Mouse (Mus musculus): ENCODE data around the gene Zc3h10. TPM values are rescaled to one million over a fixed set of nuclear protein-coding genes. Genes with fewer than 3 reads are reported as not detected.
"Not testable (repeated sequence)": the region's sequence is repeated elsewhere in the genome, so short reads cannot be mapped to it uniquely, and the experiment has no call there.

The Zc3h10 gene
- total RNA-seq, 4 experiments from 2014 or later, result 5.7 to 9.9 (median 6.8) TPM

- DNase-seq (ENCODE audit: low spot score), result no peak
Measured at GRCm38 (mm10) chr10:128497134-128497737, 50.3 kb downstream of the Zc3h10 start.

DNA sequence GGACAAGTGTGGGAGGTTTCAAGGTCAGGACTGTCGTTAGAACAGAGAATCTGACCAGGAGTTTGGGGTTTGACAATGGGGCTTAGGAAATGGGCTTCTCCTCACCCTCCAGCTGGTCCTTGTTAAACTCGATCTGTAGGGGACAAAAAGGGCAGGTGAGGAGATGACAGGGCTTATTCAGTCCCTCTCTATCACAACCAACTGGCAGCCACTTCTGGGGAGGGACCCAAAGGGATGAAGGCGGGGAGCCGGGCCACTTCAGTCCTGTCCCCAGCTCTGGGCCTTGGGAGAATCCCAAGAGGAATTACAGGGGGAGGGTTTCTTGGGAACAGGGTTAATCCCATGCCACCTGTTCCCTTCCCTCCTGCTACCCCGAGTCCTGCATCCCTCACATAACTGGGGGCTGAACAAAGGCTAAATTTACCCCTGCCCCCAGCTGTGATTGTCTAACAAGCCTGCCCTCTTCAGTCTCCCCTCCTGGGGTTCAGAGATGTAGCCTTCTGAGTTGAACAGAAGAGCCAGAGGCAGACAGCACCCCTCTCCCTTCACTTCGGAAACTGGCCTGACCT, 51.0 kb downstream of the Zc3h10 start:
- DNase-seq (ENCODE audit: low spot score), result no peak

DNA sequence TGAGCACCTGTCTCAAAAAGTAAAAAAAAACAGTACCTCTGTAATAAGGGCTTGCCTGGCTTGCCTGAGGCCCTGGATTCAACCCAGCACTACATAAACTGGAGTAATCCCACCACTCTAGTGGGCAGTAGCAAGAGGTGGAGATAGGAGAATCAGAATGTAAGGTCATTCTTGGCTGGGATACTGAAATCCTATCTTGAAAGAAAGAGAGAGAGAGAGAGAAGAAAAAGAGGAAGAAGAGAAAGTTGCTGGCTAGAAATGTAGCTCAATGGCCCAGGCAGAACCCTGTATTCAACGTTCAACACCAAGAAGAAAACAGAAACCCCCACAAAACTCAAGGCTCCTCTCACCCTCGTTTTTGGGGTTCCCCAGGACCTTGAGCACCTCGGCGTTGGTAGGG, 51.7 kb downstream of the Zc3h10 start:
- no peak for DNase-seq (ENCODE audit: low spot score)

- DNase-seq (ENCODE audit: low spot score), result no peak
Measured at GRCm38 (mm10) chr10:128495270-128495669, 52.3 kb downstream of the Zc3h10 start.

GRCm38 (mm10) chr10:128494667-128495245, 52.8 kb downstream of the Zc3h10 start:
- DNase-seq (ENCODE audit: low spot score), result no peak

GRCm38 (mm10) chr10:128493695-128494666, 53.6 kb downstream of the Zc3h10 start, which contains the start of gene Myl6:
TSS of gene Myl6 (minus strand) at chr10:128494145.
- peak; percentile 98 for DNase-seq (ENCODE audit: low spot score)

DNA sequence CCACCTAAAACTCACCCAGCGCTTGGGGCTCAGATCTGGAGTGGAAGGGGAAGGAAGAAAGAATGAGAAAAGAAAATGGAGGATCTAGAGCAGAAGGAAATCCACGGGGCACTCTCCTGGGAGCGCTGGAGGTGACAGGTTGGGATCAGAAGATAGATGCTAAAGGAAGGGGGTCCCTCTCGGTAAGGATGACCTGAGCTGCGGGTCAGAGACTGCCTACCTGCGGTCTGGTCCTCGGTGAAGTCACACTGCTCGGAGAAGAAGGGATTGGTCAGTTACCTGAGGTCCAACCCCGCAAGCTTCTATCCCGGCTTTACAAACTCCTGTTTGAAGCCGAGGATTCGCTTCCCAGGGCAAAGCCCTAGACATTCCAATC, 54.3 kb downstream of the Zc3h10 start:
- DNase-seq (ENCODE audit: low spot score), result no peak

DNA sequence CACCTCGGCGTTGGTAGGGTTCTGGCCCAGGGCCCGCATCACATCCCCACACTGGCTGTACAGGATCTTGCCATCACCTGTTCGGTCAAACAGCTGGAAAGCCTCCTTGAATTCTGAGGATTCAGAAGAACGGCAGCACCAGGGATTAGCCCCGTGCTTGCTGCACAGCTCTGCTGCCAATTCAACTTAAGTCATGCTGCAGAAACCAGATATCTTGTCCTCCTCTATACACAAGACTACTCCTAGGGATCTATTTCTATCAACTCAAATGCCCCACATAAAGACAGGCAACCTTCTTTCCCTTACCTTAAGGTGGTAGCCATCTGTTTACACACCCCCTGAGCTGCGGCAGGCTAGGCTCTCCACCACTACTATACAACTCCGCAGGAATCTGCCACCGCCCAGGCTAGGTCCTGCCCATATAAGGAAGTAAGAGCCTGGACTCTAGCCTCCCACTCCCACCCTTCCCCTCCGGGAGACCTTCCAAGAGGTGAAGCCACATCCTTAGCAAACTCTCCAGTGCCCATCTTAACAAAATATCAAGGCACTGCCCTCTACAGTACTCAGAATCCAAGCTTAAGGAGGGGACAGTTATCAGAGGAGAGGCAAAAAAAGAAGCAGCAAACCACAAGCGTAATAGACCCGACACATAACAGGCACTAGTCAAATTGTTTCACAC, 54.8 kb downstream of the Zc3h10 start:
- peak; percentile 79 for DNase-seq (ENCODE audit: low spot score)

- DNase-seq (ENCODE audit: low spot score), result not testable (repeated sequence)
Measured at GRCm38 (mm10) chr10:128492051-128492450, 55.5 kb downstream of the Zc3h10 start.

Small RNAs within 50 kb of the gene (microRNA-seq; reads per million reads assigned to microRNA genes)
- gene Gm47275 (not detected), gene Mir6916 (not detected), gene Mir6917 (not detected)

Other genes with a start within 250 kb of the Zc3h10 start
- gene Il23a, start 249.0 kb downstream of the Zc3h10 start, total RNA-seq (2022), result under 1 TPM in 1 of 4 experiments, not detected in 3; 0.38 TPM
- gene Pan2, start 244.4 kb downstream of the Zc3h10 start, total RNA-seq (2022), result 1 to 10 TPM; 6.1 to 7.1 (median 6.5) TPM
- gene Cnpy2, start 225.3 kb downstream of the Zc3h10 start, total RNA-seq (2022), result 10 to 100 TPM; 54.6 to 73.4 (median 61.2) TPM
- 1,000 to 10,000 TPM in 3 of 4 experiments, 100 to 1,000 TPM in 1; 991 to 1,066 (median 1,045) TPM for gene Cs, start 210.0 kb downstream of the Zc3h10 start, total RNA-seq (2022)
- 100 to 1,000 TPM; 365 to 443 (median 423) TPM for gene Coq10a, start 178.8 kb downstream of the Zc3h10 start, total RNA-seq (2022)
- 10 to 100 TPM; 39.8 to 45.9 (median 44.0) TPM for gene Ankrd52, start 170.7 kb downstream of the Zc3h10 start, total RNA-seq (2022)
- gene Slc39a5, start 146.5 kb downstream of the Zc3h10 start, total RNA-seq (2022), result not detected
- 10 to 100 TPM; 44.8 to 50.8 (median 45.2) TPM for gene Nabp2, start 136.3 kb downstream of the Zc3h10 start, total RNA-seq (2022)
- 10 to 100 TPM; 16.2 to 17.6 (median 16.7) TPM for gene Rnf41, start 136.1 kb downstream of the Zc3h10 start, total RNA-seq (2022)
- gene Smarcc2, start 88.5 kb downstream of the Zc3h10 start, total RNA-seq (2022), result 10 to 100 TPM; 76.2 to 83.2 (median 79.1) TPM
- gene Myl6, start 53.6 kb downstream of the Zc3h10 start, total RNA-seq (2022), result 100 to 1,000 TPM; 202 to 251 (median 236) TPM
- gene Myl6b, start 49.1 kb downstream of the Zc3h10 start, total RNA-seq (2022), result 1 to 10 TPM; 3.2 to 4.1 (median 3.4) TPM
- gene Esyt1, start 21.9 kb downstream of the Zc3h10 start, total RNA-seq (2022), result 10 to 100 TPM; 16.5 to 17.5 (median 17.1) TPM
- 1,000 to 10,000 TPM; 1,313 to 1,574 (median 1,476) TPM for gene Rpl41, start 1.5 kb upstream of the Zc3h10 start, total RNA-seq (2022)
- gene Pa2g4, start 18.2 kb upstream of the Zc3h10 start, total RNA-seq (2022), result 10 to 100 TPM; 35.0 to 47.9 (median 39.4) TPM
- 1 to 10 TPM; 6.9 to 8.5 (median 7.9) TPM for gene Erbb3, start 41.9 kb upstream of the Zc3h10 start, total RNA-seq (2022)
- gene Rps26, start 79.0 kb upstream of the Zc3h10 start, total RNA-seq (2022), result 100 to 1,000 TPM; 142 to 284 (median 234) TPM
- gene Ikzf4, start 98.2 kb upstream of the Zc3h10 start, total RNA-seq (2022), result 1 to 10 TPM in 1 of 4 experiments, under 1 TPM in 3; 0.49 to 2.3 (median 0.55) TPM
- 10 to 100 TPM; 23.1 to 28.7 (median 25.9) TPM for gene Suox, start 126.3 kb upstream of the Zc3h10 start, total RNA-seq (2022)
- 10 to 100 TPM; 84.0 to 87.9 (median 85.0) TPM for gene Rab5b, start 148.5 kb upstream of the Zc3h10 start, total RNA-seq (2022)
- gene Pmel, start 156.4 kb upstream of the Zc3h10 start, total RNA-seq (2022), result under 1 TPM; 0.29 to 0.79 (median 0.44) TPM
- gene Cdk2, start 157.3 kb upstream of the Zc3h10 start, total RNA-seq (2022), result 1 to 10 TPM; 8.0 to 8.8 (median 8.5) TPM
- 10 to 100 TPM; 11.3 to 12.9 (median 12.6) TPM for gene Dgka, start 197.1 kb upstream of the Zc3h10 start, total RNA-seq (2022)
- gene Pym1, start 200.1 kb upstream of the Zc3h10 start, total RNA-seq (2022), result 10 to 100 TPM in 1 of 4 experiments, 1 to 10 TPM in 3; 7.9 to 11.1 (median 9.4) TPM
- 1 to 10 TPM; 2.2 to 2.8 (median 2.5) TPM for gene Mmp19, start 243.1 kb upstream of the Zc3h10 start, total RNA-seq (2022)

Data from heart, adult 8-10 months (tissue).